Mouse (Mus musculus): ENCODE results near the gene Pank2.
"Not testable (repeated sequence)": the region's sequence is repeated elsewhere in the genome, so short reads cannot be mapped to it uniquely, and the experiment has no call there.

Gene Pank2

DNA sequence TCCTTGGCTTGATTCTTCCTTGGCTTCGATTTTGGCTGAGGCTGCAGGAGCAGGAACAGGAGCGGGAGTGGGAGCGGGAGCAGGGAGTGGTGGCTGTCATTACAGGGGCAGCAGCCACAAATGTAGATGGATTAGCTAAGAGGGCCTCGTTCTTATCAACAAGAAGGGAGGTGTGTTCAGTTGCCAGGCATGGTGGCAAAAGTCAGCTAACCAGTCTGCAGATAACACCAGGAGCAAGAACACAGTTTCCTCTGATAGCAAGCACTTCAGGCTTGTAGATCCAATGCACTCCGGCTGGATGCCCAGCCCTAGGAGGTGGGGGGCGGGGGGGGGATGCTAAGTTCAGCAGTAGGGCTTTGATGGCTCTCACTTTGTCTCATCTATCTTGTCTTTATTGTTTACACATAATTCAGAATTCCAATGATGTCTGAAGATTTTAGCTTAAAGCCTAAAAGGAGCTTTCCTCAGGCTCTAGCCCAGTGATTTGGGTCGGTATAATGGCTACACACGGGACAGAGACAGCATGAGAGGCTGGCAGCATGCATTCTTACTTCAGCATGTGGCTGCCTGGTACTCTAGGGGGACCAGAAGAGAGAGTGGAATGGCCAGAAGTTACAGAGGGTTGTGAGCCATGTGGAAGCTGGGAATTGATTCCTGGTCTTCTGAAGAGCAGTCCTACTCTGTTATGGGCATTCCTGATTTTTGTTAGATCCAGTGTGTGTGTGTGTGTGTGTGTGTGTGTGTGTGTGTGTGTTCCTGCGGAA lies 1.6 kb upstream of the Pank2 start:
- DNase-seq (ENCODE audit: low read depth, low spot score), result peak; percentile 16

DNA sequence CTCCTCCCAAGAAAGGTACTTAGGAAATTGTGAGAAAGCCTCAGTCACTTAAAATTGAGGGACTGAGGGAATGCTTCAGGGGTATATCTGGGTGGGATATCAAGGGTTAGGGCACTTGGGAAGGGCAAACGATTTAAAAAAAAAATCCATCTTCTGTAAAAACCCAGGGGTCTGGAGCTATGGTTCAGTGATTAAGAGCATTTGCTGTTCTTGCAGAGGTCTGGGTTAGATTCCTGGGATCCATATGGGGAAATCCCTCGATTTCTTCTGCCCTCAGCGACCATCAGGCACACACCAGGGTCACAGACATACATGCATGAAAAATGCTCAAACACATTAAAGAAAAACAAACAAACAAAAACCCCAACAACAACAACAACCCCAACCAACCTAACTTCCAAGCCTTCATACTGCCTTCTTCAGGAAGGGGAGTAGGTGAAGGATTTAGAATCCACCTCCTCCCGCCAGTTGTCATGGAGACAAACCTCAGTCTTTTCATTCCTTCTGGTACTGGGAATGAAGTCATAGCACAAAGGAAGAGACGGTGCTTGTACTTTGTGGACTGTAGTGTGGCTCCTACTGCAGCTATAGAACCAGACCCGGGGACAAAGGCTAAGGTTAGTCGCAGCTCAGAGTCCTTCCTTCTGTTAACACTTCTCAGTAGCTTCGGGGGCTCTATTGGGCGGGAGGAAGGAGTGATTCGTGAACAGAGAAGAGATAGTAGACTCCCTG lies 648 bp upstream of the Pank2 start:
- DNase-seq (ENCODE audit: low read depth, low spot score), result peak; percentile 82

DNA sequence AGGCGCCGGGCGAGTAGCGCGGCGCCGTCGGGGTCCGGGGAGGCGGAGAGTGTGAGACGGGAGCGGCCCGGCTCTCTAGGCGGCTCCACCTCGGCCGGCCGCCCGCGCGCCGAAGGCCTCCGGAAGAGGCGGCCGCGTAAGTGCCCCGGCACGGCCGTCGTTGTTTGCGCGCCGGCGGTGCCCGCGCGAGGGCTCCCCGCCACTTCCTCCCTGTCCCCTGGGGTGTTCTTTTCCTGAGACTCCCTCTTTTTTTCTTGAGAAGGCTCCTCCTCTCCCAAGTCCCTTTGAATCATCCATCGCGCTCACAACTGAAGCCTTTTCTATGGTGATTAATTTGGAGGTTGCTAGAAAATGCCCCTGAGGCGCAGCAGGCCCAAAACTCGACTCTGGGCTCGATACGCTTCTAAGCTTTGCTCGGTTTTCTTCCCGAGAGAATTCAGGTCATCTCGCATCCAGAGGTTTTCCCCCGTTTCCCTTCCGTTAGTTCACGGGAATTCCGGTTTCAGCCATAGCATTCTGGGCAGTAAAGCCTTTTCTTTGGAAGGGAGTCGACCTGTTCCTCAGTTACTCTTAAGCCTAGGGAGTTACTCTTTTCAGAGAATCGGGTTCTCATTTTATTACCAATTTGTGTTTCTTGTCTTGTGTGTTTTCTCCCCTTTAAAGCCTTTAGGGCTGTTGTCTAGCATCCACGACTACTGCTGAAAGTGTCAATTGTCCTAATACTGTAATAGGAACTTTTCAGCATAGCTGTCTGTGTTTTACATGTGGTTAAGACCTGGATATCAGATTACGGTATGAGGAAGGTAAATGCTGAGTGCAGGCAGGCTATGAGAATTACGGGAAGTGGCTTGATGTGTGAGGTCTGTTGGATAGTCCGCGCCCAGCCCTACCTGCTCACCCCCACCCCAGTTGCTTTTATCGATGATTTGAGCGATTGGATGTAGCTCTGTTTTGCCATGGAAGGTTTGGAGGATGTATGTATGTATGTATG lies 680 bp downstream of the Pank2 start:
- DNase-seq (ENCODE audit: low read depth, low spot score), result peak; percentile 6

DNA sequence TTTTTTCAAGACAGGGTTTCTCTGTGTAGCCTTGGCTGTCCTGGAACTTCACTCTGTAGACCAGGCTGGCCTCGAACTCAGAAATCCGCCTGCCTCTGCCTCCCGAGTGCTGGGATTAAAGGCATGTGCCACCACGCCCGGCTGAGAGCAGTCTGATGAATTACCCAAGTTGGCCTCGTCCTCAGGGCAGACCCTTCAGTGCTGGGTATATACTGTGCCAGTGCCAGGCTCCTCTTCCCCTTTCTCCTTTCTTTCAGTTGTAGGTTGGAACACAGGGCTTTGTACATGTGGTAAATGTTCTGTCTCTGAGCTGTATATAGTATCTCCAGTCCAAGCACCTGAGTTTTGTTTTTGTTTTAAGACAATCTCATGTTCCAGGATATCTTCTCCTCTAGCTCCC lies 1.7 kb downstream of the Pank2 start:
- no peak for DNase-seq (ENCODE audit: low read depth, low spot score)

DNA sequence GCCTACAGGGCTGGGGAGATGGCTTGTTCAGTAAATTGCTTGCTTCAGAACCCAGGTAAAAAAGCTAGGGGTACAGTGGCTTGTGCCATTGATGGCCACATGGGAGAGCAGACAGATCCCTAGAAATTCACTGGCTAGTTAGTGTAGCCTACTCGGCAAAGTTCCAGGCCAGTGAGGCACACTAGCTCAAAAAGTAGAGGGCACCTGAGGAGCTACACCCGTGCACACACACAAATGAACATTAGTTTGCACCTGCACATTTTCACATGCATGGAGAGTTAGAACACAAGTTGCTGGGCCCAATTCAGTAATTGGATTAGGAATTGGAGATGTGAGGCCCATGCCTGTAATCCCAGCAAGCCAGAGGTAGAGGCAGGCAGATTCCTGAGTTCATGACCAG lies 2.8 kb downstream of the Pank2 start:
- DNase-seq (ENCODE audit: low read depth, low spot score), result no peak

DNA sequence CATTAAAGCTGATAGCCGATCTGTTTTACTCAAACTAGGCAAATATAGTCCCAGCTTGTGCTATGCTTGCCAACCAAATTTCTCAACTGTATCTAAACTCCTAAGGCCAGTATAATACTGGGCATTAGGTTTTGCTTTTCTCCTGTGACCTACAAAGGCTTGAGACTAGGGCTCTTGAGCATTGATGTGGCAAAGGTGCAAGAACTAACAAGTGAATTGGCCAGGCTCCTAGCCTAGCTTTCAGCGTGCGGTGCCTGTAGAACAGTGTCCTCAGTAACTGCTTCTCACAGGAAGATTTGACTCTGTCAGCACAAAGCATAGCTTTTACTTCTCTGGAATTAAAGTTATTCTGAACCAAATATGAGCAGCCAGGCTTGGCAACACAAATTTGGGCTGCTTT lies 13.2 kb downstream of the Pank2 start:
- no peak for DNase-seq (ENCODE audit: low read depth, low spot score)

DNA sequence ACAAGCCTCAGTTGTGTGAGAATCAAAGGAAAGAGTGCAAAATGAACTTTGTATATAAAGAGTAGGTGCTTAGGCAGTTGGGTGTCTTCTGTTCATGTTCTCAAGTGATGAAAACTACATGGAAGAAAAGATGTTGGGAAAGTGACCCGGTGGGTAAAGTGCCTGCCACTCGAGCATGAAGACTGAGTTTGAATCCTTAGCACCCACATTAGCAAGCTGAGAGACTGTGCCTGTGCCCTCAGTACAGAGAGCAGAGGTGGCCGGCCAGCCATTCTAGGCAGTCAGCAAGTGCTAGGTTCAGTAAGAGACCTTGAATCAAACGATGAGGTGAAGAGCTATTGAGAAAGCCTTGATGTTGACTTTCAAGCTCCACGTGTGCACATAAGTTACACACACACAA lies 14.4 kb downstream of the Pank2 start:
- no peak for DNase-seq (ENCODE audit: low read depth, low spot score)

DNA sequence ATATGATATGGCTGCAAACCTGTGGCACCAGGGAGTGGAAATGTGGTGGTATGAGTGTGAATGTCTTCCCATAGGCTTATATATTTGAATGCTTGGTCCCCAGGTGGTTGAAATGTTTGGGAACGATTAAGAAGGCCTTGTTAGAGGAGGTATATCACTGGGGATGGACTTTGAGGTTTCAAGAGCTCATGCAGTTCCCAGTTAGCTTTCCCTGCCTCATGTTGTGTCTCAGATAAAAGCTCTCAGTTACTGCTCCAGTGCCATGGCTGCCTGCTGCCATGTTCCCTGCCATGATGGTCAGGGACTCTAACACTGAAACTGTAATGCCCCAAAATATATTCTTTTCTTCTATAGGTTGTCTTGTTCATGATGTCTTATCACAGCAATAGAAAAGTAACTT lies 19.3 kb downstream of the Pank2 start:
- DNase-seq (ENCODE audit: low read depth, low spot score), result no peak

DNA sequence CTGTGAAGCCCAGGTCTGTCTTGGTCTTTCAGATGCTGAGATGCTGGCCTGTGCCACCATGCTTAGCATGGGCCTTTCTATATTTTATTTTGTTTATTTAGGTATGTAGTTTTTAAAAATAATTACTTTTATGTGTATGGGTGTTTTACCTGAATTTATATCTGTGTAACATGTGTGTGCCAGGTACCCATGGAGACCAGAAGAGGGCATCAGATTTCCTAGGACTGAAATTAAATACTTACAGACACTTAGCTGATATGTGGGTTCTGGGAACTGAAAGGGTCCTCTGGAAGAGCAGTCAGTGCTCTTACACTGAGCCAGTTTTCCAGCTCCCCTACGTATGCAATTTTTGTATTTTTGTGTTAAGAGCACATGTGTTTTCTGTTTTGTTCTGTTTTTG lies 24.0 kb downstream of the Pank2 start:
- DNase-seq (ENCODE audit: low read depth, low spot score), result no peak

DNA sequence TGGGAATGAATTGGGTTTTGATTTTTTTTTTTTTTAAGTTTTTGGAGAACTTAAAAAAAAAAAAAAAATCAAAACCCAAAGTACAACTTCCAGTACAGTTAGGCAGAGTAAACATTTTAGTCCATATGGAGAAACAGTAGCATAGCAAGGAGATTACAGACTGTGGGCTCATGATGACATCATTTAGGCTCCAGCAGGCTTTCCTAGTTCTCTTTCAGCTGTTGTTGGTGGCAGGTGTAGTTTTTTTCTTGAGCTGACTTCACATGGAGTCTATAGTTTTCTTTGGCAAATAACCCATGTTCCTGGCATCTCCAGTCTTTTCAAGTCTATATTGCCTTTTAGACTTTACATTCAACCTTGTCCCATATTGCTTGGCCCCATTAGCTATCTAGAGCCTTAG lies 28.4 kb downstream of the Pank2 start:
- DNase-seq (ENCODE audit: low read depth, low spot score), result no peak

DNA sequence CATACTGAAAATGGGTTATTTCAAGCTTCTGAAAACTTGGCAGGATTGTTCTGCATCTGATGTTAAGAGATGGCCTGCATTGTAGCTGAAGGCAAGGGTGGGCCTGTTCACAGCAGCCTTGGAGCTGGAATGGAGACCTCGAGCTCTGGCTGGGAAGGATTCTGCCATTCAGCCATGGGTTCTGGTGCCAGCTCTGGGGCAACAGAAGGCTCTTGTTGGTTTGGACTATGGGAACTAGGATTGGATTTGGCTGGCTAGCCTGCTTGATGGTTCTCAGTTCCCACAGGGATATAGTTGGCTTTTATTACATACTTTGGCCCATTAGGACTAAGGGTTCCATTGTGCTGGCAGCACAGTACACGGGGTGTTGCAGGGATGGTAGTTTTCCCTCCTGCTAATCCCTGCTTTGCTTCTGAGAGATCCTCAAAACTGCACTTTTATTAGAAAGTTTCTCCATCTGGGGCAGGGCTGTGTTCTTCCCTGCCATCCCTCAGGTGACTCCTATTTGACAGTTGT lies 34.5 kb downstream of the Pank2 start:
- DNase-seq (ENCODE audit: low read depth, low spot score), result no peak

DNA sequence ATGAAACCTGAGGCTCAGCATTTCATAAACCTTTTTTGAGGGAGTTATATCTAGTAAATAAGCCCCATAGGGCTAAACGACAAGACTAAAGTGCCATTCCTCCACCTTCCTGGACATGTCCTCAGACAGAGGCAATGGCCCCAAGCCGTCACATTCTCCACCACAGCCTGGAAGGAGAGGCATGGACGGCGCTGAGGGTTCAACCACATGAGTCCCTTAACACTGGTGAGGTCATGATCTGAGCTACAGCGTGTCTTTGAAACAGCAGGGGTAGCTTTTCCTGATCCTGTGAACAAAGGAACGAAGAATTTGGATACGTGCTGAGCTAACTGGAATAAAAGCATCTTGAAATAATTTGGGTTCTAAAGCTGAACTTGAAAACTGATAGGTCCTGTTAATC lies 36.4 kb downstream of the Pank2 start:
- DNase-seq (ENCODE audit: low read depth, low spot score), result not testable (repeated sequence)

DNA sequence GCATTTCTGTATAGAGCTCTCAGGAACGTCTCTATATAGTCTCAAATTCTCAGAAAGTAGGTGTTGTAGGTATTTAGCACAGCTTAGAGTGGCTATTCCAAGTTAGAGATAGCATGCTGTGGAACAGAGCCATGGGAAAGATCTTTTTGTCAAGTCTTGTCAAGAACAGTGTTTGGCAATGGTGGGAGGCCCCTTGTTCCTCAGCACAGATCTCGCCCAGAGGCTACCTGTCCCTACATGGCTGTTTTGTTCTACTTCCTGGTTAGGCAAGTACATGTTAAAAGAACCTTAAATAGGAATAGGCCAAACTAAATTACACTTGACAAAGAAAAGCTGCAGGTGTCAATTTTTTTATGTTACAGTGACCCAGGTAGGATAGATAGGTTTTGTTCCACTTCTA lies 38.2 kb downstream of the Pank2 start:
- no peak for DNase-seq (ENCODE audit: low read depth, low spot score)

DNA sequence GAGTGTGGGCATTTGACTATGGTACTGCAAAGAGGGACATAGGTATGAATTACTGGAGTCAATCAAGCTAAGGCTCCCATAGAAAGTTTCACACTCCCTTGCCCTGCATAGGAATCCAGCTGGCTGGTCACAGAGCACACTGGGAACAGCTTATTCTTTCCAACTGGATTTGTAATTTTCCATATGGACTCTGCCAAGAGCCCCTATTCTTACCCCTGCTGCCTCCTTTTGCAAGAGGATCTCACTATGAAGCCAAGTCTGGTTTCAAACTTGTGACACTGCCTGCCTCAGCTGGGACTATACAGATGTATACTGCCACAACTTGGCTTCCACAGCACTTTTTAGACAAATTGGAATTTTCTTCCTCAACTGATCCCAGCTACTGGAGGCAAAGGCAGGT lies 39.3 kb downstream of the Pank2 start:
- no peak for DNase-seq (ENCODE audit: low read depth, low spot score)

DNA sequence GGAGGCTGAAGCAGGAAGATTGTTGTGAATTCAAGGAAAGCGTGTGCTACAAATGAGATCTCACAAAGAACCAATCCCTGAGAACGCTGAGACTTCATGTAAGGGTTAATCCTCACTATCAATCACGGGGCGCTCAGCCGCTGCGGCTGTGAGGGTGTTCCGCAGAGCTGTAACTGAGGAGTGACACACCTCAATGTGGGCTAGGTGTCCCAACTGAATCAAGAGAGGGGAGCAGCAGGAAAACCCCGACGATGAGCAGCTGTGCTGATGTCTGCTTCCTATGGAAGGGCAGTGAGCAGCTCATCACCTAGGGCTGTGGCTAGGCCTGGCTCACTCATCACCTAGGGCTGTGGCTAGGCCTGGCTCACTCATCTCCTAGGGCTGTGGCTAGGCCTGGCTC lies 42.2 kb downstream of the Pank2 start:
- DNase-seq (ENCODE audit: low read depth, low spot score), result no peak

DNA sequence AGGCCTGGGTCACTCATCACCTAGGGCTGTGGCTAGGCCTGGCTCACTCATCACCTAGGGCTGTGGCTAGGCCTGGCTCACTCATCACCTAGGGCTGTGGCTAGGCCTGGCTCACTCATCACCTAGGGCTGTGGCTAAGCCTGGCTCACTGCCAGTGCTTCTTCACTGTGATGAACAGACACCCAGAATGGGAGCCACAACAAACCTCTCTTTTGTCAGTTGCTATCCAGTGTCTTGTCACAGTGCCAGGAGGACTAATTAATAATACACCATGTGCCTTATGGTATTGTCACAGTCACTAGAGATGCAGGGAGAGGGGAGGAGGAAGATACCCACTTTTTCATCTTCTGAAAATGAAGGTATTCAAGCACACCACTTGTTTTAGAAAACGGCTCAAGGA lies 42.9 kb downstream of the Pank2 start:
- peak; percentile 55 for DNase-seq (ENCODE audit: low read depth, low spot score)

DNA sequence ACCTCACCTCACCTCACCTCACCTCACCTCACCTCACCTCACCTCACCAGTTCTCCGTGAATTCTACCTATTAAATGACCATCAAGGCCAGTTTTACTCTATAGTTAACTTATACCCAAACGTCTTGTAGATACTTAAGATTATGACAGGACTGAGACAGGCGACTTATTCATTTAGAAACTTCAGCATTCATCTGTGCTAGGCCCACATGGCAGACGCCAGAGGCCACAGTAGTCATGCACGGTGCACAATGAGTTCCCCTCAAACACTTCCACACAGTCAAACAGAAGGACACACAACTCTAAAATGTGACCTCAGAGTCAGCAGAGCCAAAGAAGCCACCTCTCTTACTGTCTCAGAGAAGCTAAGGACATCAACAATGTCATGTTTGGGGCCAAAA lies 45.1 kb downstream of the Pank2 start:
- DNase-seq (ENCODE audit: low read depth, low spot score), result no peak

DNA sequence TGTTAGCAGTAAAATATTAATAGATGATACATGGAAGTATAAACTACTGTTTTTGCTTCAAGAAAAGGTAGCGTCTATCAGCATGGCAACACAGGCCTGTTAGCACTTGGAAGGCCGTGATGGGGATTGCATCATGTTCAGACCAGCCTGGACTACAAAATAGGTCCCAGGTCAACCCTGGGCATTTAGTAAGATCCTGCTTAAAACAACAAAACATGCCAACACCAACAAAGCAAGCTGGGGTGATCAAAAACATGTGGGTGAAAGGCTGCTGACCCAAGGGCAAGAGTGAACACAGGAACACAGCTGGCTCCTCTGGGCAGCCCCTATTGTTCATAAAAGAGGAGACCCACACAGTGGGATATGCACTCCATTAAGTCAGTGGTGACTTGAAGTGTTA lies 45.5 kb downstream of the Pank2 start:
- DNase-seq (ENCODE audit: low read depth, low spot score), result no peak

DNA sequence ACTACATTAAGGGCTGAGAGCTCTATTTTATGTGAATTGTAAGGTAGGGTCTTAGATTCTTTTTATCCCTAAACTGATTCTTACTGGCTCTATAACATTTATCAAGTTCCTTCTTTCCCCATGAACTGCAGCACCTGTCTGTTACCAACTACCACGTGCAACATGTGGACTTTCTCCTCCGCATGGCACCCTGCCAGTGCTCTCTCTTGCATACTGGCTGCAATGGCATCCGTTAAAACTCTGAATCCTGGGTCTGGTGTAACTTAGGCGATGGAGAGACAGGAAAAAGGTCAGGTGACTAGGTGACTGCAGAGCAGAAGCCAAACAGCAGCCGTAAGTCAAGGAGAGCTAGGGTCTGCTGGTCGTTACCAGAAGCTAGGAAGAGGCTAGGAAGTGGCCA lies 47.0 kb downstream of the Pank2 start:
- DNase-seq (ENCODE audit: low read depth, low spot score), result no peak

DNA sequence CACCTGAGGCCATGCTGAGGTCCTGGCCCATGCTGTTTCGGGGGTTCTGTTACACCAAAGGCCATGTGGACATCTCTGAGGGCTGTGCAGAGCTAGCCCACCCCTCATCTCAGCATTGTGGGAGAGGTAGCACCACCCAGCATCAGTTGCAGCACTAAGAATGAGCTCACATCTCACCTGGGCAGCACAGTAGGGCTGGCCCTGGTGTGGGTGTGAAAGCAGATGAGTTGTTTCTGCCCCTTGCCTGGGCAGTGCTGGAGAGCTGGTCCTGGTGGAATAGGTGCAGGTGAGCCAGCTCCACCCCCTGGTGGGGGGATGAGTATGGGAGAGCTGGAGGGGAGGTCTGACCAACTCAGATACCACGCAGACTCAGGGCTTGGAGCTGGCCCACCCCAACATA lies 53.9 kb downstream of the Pank2 start:
- DNase-seq (ENCODE audit: low read depth, low spot score), result no peak

DNA sequence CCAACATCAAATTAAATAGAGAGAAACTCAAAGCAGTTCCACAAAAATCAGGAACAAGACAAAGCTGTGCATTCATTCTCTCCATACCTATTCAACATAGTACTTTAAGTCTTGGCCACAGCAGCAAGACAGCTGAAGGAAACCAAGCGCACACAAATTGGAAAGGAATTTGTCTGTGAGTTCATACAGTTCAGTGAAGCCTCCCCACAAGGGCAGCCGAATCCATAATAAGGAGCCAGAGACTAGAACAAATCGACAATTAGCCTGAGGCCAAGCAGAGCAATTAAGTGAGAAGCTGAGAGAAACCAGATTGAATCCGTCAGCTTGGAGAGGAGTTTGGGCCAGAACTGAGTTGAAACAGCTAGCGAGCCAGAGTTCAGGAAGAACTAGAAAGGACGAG lies 57.1 kb downstream of the Pank2 start:
- no peak for DNase-seq (ENCODE audit: low read depth, low spot score)

DNA sequence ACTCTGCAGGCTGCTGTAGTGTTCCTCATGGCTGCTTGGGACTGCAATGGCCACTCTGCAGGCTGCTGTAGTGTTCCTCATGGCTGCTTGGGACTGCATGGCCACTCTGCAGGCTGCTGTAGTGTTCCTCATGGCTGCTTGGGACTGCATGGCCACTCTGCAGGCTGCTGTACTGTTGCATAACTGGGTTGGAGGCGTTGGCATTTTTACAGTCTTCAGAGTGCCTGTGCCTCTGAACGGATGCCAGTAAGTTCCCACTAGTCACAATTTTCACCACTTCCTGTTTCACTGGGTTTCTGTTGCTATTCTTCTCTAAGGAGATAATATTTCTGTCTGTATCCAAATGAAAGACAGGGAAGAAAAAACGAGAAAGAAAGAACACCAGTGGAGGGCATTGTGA lies 58.9 kb downstream of the Pank2 start:
- DNase-seq (ENCODE audit: low read depth, low spot score), result peak; percentile 92

Data from brain, adult 2 months (tissue).